ENCODE assay signal across 8 mouse cellular contexts in genomic region chr4:43044673-43045072, GRCm38 (mm10). TPM values are rescaled to one million over a fixed set of nuclear protein-coding genes. Genes with fewer than 3 reads are reported as not detected.
A peak's percentile ranks its signal among the peaks of the same experiment; 100 is the strongest.
DNase-seq lines count a peak whose midpoint lies in the region.

No protein-coding gene starts in this region.

- WGBS in embryonic facial prominence, embryonic 10.5 days, result 28% methylated on average over 4 of the region's 4 CpGs
- WGBS in limb, embryonic 10.5 days, result 41% methylated on average over 4 of the region's 4 CpGs
- WGBS in midbrain, embryonic 10.5 days, result 14% methylated on average over 4 of the region's 4 CpGs

- no peaks in the 10 kb centered on the region for H3K9me3 ChIP-seq in embryonic facial prominence, embryonic 10.5 days
- H3K9me3 ChIP-seq in limb, embryonic 10.5 days (replicated peaks), result no peaks in the 10 kb centered on the region
- no peaks in the 10 kb centered on the region for H3K9me3 ChIP-seq in midbrain, embryonic 10.5 days (replicated peaks)

- intact Hi-C loops in heart, postnatal 25 days (cut with DNase I), result no loop called here

- peak overlapping the region; percentile 68 for H3K4me3 ChIP-seq in embryonic facial prominence, embryonic 10.5 days
- H3K4me3 ChIP-seq in limb, embryonic 10.5 days, result peak overlapping the region; percentile 58
- peak overlapping the region; percentile 75 for H3K4me3 ChIP-seq in midbrain, embryonic 10.5 days

- no peaks in the 10 kb centered on the region for H3K27me3 ChIP-seq in embryonic facial prominence, embryonic 10.5 days (replicated peaks; ENCODE audit: low read depth, poor library complexity, severe bottlenecking)
- no peaks in the 10 kb centered on the region for H3K27me3 ChIP-seq in limb, embryonic 10.5 days (ENCODE audit: low read depth, poor library complexity, severe bottlenecking)
- no peaks in the 10 kb centered on the region for H3K27me3 ChIP-seq in midbrain, embryonic 10.5 days (ENCODE audit: low read depth, poor library complexity, severe bottlenecking)

- peak overlapping the region; percentile 86 for H3K27ac ChIP-seq in embryonic facial prominence, embryonic 10.5 days (replicated peaks)
- H3K27ac ChIP-seq in limb, embryonic 10.5 days, result peak overlapping the region; percentile 61
- peak overlapping the region; percentile 96 for H3K27ac ChIP-seq in midbrain, embryonic 10.5 days (replicated peaks)

- H3K36me3 ChIP-seq in embryonic facial prominence, embryonic 10.5 days (replicated peaks), result no peaks in the 10 kb centered on the region
- no peaks in the 10 kb centered on the region for H3K36me3 ChIP-seq in limb, embryonic 10.5 days
- H3K36me3 ChIP-seq in midbrain, embryonic 10.5 days, result peaks cover 5% of the 10 kb centered on the region; the same call in 1 of the 2 replicates

- peaks cover 51% of the 10 kb centered on the region for H3K4me1 ChIP-seq in embryonic facial prominence, embryonic 10.5 days
- H3K4me1 ChIP-seq in limb, embryonic 10.5 days, result peaks cover 36% of the 10 kb centered on the region
- peaks cover 70% of the 10 kb centered on the region for H3K4me1 ChIP-seq in midbrain, embryonic 10.5 days

- DNase-seq in embryo, embryonic 11 days, result peak; percentile 24
- no peak for DNase-seq in embryo, embryonic 10 days (ENCODE audit: low spot score)
- DNase-seq in embryonic facial prominence, embryonic 10.5 days (ENCODE audit: low spot score), result no peak
- peak; percentile 43 for DNase-seq in heart, postnatal 25 days (ENCODE audit: low spot score)
- DNase-seq in limb, embryonic 10.5 days (ENCODE audit: low spot score), result no peak
- peak; percentile 37 for DNase-seq in midbrain, embryonic 10.5 days (ENCODE audit: low spot score)
- no peak for DNase-seq in yolk sac, embryonic 10.5 days (ENCODE audit: low spot score)
- DNase-seq in frontal cortex, adult 2 months (ENCODE audit: extremely low spot score in 1 of 2, low spot score in 1 of 2), result no peak

RNA-seq across cellular contexts. Expression of gene Fam214b, which starts 1.3 kb away (rescaled TPM):
- polyA plus RNA-seq in embryonic facial prominence, embryonic 10.5 days (2016; fragmentation: Nextera tagmentation; extraction: Ambion mirVana), result 13.1 and 14.3 TPM in 2 replicates
- 10 to 100 TPM; 27.7 to 32.8 TPM for total RNA-seq in heart, postnatal 25 days (2021)
- polyA plus RNA-seq in limb, embryonic 10.5 days (2016; fragmentation: Nextera tagmentation; extraction: Ambion mirVana), result 6.6 and 8.5 TPM in 2 replicates
- 27.4 and 40.4 TPM in 2 replicates for polyA plus RNA-seq in midbrain, embryonic 10.5 days (2016; fragmentation: Nextera tagmentation; extraction: Ambion mirVana)
- 31.7 and 37.3 TPM in 2 replicates for polyA plus RNA-seq in frontal cortex, adult 2 months (2012; rRNA removed)

RNA-seq across cellular contexts. Expression of gene Stoml2, which starts 13.2 kb away (rescaled TPM):
- 467 and 485 TPM in 2 replicates for polyA plus RNA-seq in embryonic facial prominence, embryonic 10.5 days (2016; fragmentation: Nextera tagmentation; extraction: Ambion mirVana)
- total RNA-seq in heart, postnatal 25 days (2021), result 100 to 1,000 TPM; 104 to 108 TPM
- 484 and 538 TPM in 2 replicates for polyA plus RNA-seq in limb, embryonic 10.5 days (2016; fragmentation: Nextera tagmentation; extraction: Ambion mirVana)
- polyA plus RNA-seq in midbrain, embryonic 10.5 days (2016; fragmentation: Nextera tagmentation; extraction: Ambion mirVana), result 419 and 471 TPM in 2 replicates
- polyA plus RNA-seq in frontal cortex, adult 2 months (2012; rRNA removed), result 106 and 107 TPM in 2 replicates

RNA-seq across cellular contexts. Expression of gene Unc13b, which starts 14.1 kb away (rescaled TPM):
- polyA plus RNA-seq in embryonic facial prominence, embryonic 10.5 days (2016; fragmentation: Nextera tagmentation; extraction: Ambion mirVana), result 4.8 and 6.6 TPM in 2 replicates
- total RNA-seq in heart, postnatal 25 days (2021), result 10 to 100 TPM; 14.8 to 16.3 TPM
- polyA plus RNA-seq in limb, embryonic 10.5 days (2016; fragmentation: Nextera tagmentation; extraction: Ambion mirVana), result 0.92 and 2.1 TPM in 2 replicates
- polyA plus RNA-seq in midbrain, embryonic 10.5 days (2016; fragmentation: Nextera tagmentation; extraction: Ambion mirVana), result 9.9 and 14.2 TPM in 2 replicates
- 45.8 and 54.2 TPM in 2 replicates for polyA plus RNA-seq in frontal cortex, adult 2 months (2012; rRNA removed)

RNA-seq across cellular contexts. Expression of gene Pigo, which starts 19.1 kb away (rescaled TPM):
- 25.8 and 27.3 TPM in 2 replicates for polyA plus RNA-seq in embryonic facial prominence, embryonic 10.5 days (2016; fragmentation: Nextera tagmentation; extraction: Ambion mirVana)
- 10 to 100 TPM; 21.8 to 25.1 TPM for total RNA-seq in heart, postnatal 25 days (2021)
- polyA plus RNA-seq in limb, embryonic 10.5 days (2016; fragmentation: Nextera tagmentation; extraction: Ambion mirVana), result 21.7 and 27.5 TPM in 2 replicates
- 21.8 and 27.5 TPM in 2 replicates for polyA plus RNA-seq in midbrain, embryonic 10.5 days (2016; fragmentation: Nextera tagmentation; extraction: Ambion mirVana)
- polyA plus RNA-seq in frontal cortex, adult 2 months (2012; rRNA removed), result 20.7 and 23.0 TPM in 2 replicates

RNA-seq across cellular contexts. Expression of gene Fancg, which starts 34.4 kb away (rescaled TPM):
- polyA plus RNA-seq in embryonic facial prominence, embryonic 10.5 days (2016; fragmentation: Nextera tagmentation; extraction: Ambion mirVana), result 25.3 and 26.0 TPM in 2 replicates
- 1 to 10 TPM; 3.8 to 4.3 TPM for total RNA-seq in heart, postnatal 25 days (2021)
- polyA plus RNA-seq in limb, embryonic 10.5 days (2016; fragmentation: Nextera tagmentation; extraction: Ambion mirVana), result 25.5 and 26.8 TPM in 2 replicates
- polyA plus RNA-seq in midbrain, embryonic 10.5 days (2016; fragmentation: Nextera tagmentation; extraction: Ambion mirVana), result 25.0 and 27.2 TPM in 2 replicates
- 19.7 and 23.2 TPM in 2 replicates for polyA plus RNA-seq in frontal cortex, adult 2 months (2012; rRNA removed)

Comparison
In these comparisons a context has a peak if more than half of its experiments do, and no peak if none do; other contexts are left out.
1. DNase-seq: peak in embryo, embryonic 11 days (single experiment), heart, postnatal 25 days (single experiment) and midbrain, embryonic 10.5 days (single experiment); none in embryo, embryonic 10 days (single experiment), embryonic facial prominence, embryonic 10.5 days (single experiment), limb, embryonic 10.5 days (single experiment), yolk sac, embryonic 10.5 days (single experiment) and frontal cortex, adult 2 months (0 of 2).
2. Peak in every context shown above with its lines, with median percentiles within 50 percentile points of each other: H3K27ac ChIP-seq and H3K4me3 ChIP-seq.